Mouse (Mus musculus) testis, adult 2 months (tissue): ENCODE results near the gene 4930558K02Rik. TPM values are rescaled to one million over a fixed set of nuclear protein-coding genes. Genes with fewer than 3 reads are reported as not detected.

ENCODE experiments used
- H3K27ac ChIP-seq: fragments of 200-500 bp; 2 replicates; pipeline ENCODE4 v1.5.1; 2012; ENCODE audit warnings: low read depth, low read length; ENCODE audit not compliant: control insufficient read depth, insufficient read depth
- H3K27me3 ChIP-seq: fragments of 200-500 bp; 2 replicates; pipeline ENCODE4 v1.6.1; 2012; ENCODE audit warnings: mild to moderate bottlenecking, low read length, moderate library complexity; ENCODE audit not compliant: control insufficient read depth, insufficient read depth
- H3K36me3 ChIP-seq: fragments of 200-500 bp; 2 replicates; pipeline ENCODE4 v1.6.1; 2012; ENCODE audit warnings: mild to moderate bottlenecking, low read length; ENCODE audit not compliant: control insufficient read depth, insufficient read depth
- H3K4me1 ChIP-seq: fragments of 200-500 bp; 2 replicates; pipeline ENCODE4 v1.6.1; 2012; ENCODE audit warnings: low read length; ENCODE audit not compliant: control insufficient read depth, insufficient read depth
- H3K4me3 ChIP-seq: fragments of 200-500 bp; 2 replicates; pipeline ENCODE4 v1.5.1; 2012; ENCODE audit warnings: low read depth, mild to moderate bottlenecking, low read length, moderate library complexity, mixed read lengths; ENCODE audit not compliant: control insufficient read depth
- CTCF ChIP-seq: fragments of 200-500 bp; IDR thresholded peaks from 2 replicates; pipeline ENCODE4 v1.5.1; 2012; ENCODE audit warnings: low read depth, mild to moderate bottlenecking, inconsistent platforms, low read length, moderate library complexity; ENCODE audit not compliant: control insufficient read depth, insufficient read depth, insufficient replicate concordance
- POLR2A ChIP-seq: fragments of 200-500 bp; IDR thresholded peaks from 2 replicates; pipeline ENCODE4 v1.6.1; 2012; ENCODE audit warnings: low read depth, mild to moderate bottlenecking, inconsistent platforms, low read length, moderate library complexity; ENCODE audit not compliant: control insufficient read depth
- polyA plus RNA-seq: library from polyadenylated mRNA; depleted of rRNA; stranded (reverse); fragments of >200 nt; gene quantifications from 2 replicates; pipeline ENCODE4 v1.2.3, GENCODE M21; 2012

The 4930558K02Rik gene
- polyA plus RNA-seq, 1 experiment: 18.1 TPM

- H3K27me3 ChIP-seq: no peaks in the 10 kb centered on the region
- H3K27ac ChIP-seq: no peak overlapping the region
- H3K4me3 ChIP-seq: no peak overlapping the region
- H3K4me1 ChIP-seq: peaks cover 5% of the 10 kb centered on the region
- TF ChIP-seq CTCF (no peak), POLR2A (no peak)
- no peaks in the 10 kb centered on the region; the same call in 1 of the 2 replicates for H3K36me3 ChIP-seq
Measured at GRCm38 (mm10) chr1:162015247-162015862, 35.9 kb upstream of the 4930558K02Rik start.

GRCm38 (mm10) chr1:162013561-162013960, 34.1 kb upstream of the 4930558K02Rik start:
- Histone ChIP-seq H3K27me3 (no peaks in the 10 kb centered on the region), H3K27ac (no peak overlapping the region), H3K36me3 (no peaks in the 10 kb centered on the region; the same call in 1 of the 2 replicates), H3K4me1 (peaks cover 5% of the 10 kb centered on the region), H3K4me3 (no peak overlapping the region)
- TF ChIP-seq CTCF (no peak), POLR2A (no peak)

- TF ChIP-seq POLR2A (no peak), CTCF (no peak)
- Histone ChIP-seq H3K27me3 (no peaks in the 10 kb centered on the region), H3K36me3 (no peaks in the 10 kb centered on the region; the same call in 1 of the 2 replicates), H3K27ac (no peak overlapping the region), H3K4me1 (peaks cover 5% of the 10 kb centered on the region), H3K4me3 (no peak overlapping the region)
Measured at GRCm38 (mm10) chr1:162011523-162012245, 32.2 kb upstream of the 4930558K02Rik start.

- peaks cover 5% of the 10 kb centered on the region for H3K4me1 ChIP-seq
- no peak for TF ChIP-seq CTCF
- no peak for TF ChIP-seq POLR2A
- H3K4me3 ChIP-seq: no peak overlapping the region
- no peaks in the 10 kb centered on the region for H3K27me3 ChIP-seq
- H3K27ac ChIP-seq: no peak overlapping the region
- H3K36me3 ChIP-seq: no peaks in the 10 kb centered on the region; the same call in 1 of the 2 replicates
Measured at GRCm38 (mm10) chr1:162009086-162009485, 29.6 kb upstream of the 4930558K02Rik start.

GRCm38 (mm10) chr1:162008631-162009067, 29.2 kb upstream of the 4930558K02Rik start:
- H3K4me1 ChIP-seq: peaks cover 5% of the 10 kb centered on the region

GRCm38 (mm10) chr1:162008208-162008607, 28.8 kb upstream of the 4930558K02Rik start:
- Histone ChIP-seq H3K36me3 (no peaks in the 10 kb centered on the region; the same call in 1 of the 2 replicates), H3K4me1 (peaks cover 5% of the 10 kb centered on the region), H3K4me3 (no peak overlapping the region), H3K27me3 (no peaks in the 10 kb centered on the region), H3K27ac (no peak overlapping the region)
- no peak for TF ChIP-seq CTCF
- no peak for TF ChIP-seq POLR2A

More at GRCm38 (mm10) chr1:162008631-162009067, 29.2 kb upstream of the 4930558K02Rik start:
- Histone ChIP-seq H3K27ac (no peak overlapping the region), H3K36me3 (no peaks in the 10 kb centered on the region; the same call in 1 of the 2 replicates), H3K4me3 (no peak overlapping the region), H3K27me3 (no peaks in the 10 kb centered on the region)
- no peak for TF ChIP-seq POLR2A
- no peak for TF ChIP-seq CTCF

- Histone ChIP-seq H3K27ac (no peak overlapping the region), H3K27me3 (no peaks in the 10 kb centered on the region), H3K4me1 (peaks cover 2% of the 10 kb centered on the region; the same call in 1 of the 2 replicates), H3K4me3 (no peak overlapping the region), H3K36me3 (no peaks in the 10 kb centered on the region; the same call in 1 of the 2 replicates)
- TF ChIP-seq POLR2A (no peak), CTCF (no peak)
Measured at GRCm38 (mm10) chr1:162006109-162006508, 26.7 kb upstream of the 4930558K02Rik start.
